9 mouse cellular contexts compared by ENCODE assay signal in genomic region chr3:69962187-69962586, GRCm38 (mm10). TPM values are rescaled to one million over a fixed set of nuclear protein-coding genes. Genes with fewer than 3 reads are reported as not detected.
DNase-seq lines count a peak whose midpoint lies in the region; TF ChIP-seq lines count a peak whose summit lies in the region.
"Had no signal": no experiment of that assay in that cellular context is flagged by ENCODE, and none has a peak within 500 bp of the region (broad histone marks: within the 10 kb centered on the region; RNA-seq: fewer than 3 reads in every experiment).

No protein-coding gene starts in this region.

- no peak overlapping the region for H3K4me3 ChIP-seq in CH12.LX (replicated peaks in 1 of 3; ENCODE audit: low read depth in 2 of 3, low read length in 2 of 3, poor library complexity in 1 of 3)
- no peak overlapping the region for H3K4me3 ChIP-seq in lung, adult 2 months (replicated peaks; ENCODE audit: extremely low read depth, low read depth, low read length)
- H3K4me3 ChIP-seq: erythroblast, embryonic 14.5 days had no signal

- H3K27me3 ChIP-seq in CH12.LX (replicated peaks) = no peaks in the 10 kb centered on the region

- in situ Hi-C loops in CH12.LX (cut with MboI; ENCODE audit: low pct_ligation_motif_present, low pct_unique_long_range_greater_than_20kb, low sequenced_read_pairs) = no loop called here

- H3K9me3 ChIP-seq in CH12.LX (replicated peaks; ENCODE audit: low read length) = no peaks in the 10 kb centered on the region

- H3K9ac ChIP-seq in CH12.LX (ENCODE audit: insufficient read depth, low read depth) = no peak overlapping the region

- no peak overlapping the region for H3K27ac ChIP-seq in CH12.LX (ENCODE audit: insufficient read depth, low read depth)

- H3K79me2 ChIP-seq in CH12.LX (replicated peaks; ENCODE audit: control insufficient read depth, extremely low read depth, insufficient read depth, poor library complexity, severe bottlenecking) = no peaks in the 10 kb centered on the region

- peak; percentile 71 to 86 for TF ChIP-seq CTCF in CH12.LX (conservative IDR thresholded peaks at IDR 0.05 in 1 of 2, IDR thresholded peaks at IDR 0.05 in 1 of 2; ENCODE audit: low read depth in 2 of 2, low read length in 2 of 2)
- peak; percentile 74 for TF ChIP-seq CTCF in lung, adult 2 months (IDR thresholded peaks at IDR 0.05; ENCODE audit: insufficient read depth, low read length)

- DNase-seq in heart, postnatal 14 days = peak; percentile 9 to 38
- DNase-seq in heart, adult 8-10 months (ENCODE audit: low spot score) = no peak
- DNase-seq in CH12.LX (ENCODE audit: extremely low read depth) = peak; percentile 65
- DNase-seq in adrenal gland, adult 2 months = peak; percentile 44
- DNase-seq in embryo, embryonic 11.5 days (ENCODE audit: low read depth, low spot score) = peak; percentile 30
- DNase-seq in lung, adult 2 months = peak; percentile 12
- no peak for DNase-seq in right cerebral cortex, postnatal 36 days (ENCODE audit: low spot score in 2 of 2)
- no peak for DNase-seq in frontal cortex, postnatal 36 days (ENCODE audit: low spot score in 2 of 2)

- intact Hi-C loops in heart, postnatal 14 days (cut with DNase I) = no loop called here

- WGBS in lung, adult 2 months = 58% methylated on average over 5 of the region's 5 CpGs

- TF ChIP-seq EP300 in CH12.LX (IDR thresholded peaks at IDR 0.05; ENCODE audit: low read length) = no peak

- peak; percentile 36 for TF ChIP-seq RAD21 in CH12.LX (IDR thresholded peaks at IDR 0.05; ENCODE audit: low read depth, low read length)

- TF ChIP-seq POLR2A in CH12.LX (IDR thresholded peaks at IDR 0.05; ENCODE audit: low read depth, low read length) = no peak
- no peak for TF ChIP-seq POLR2A in lung, adult 2 months (IDR thresholded peaks at IDR 0.05; ENCODE audit: borderline replicate concordance, extremely low read depth, low read depth, low read length)

- no peak overlapping the region for H3K4me2 ChIP-seq in CH12.LX (ENCODE audit: insufficient read depth, low read depth, poor library complexity, severe bottlenecking)

- H3K4me1 ChIP-seq in CH12.LX (ENCODE audit: control insufficient read depth in 1 of 2, insufficient read depth in 2 of 2) = 0 out of 4 replicates have a peak, but pooled peaks cover 0 to 2% of the 10 kb centered on the region in 2 experiments
- no peaks in the 10 kb centered on the region for H3K4me1 ChIP-seq in lung, adult 2 months (ENCODE audit: control insufficient read depth, insufficient read depth, low read length)

- dilution Hi-C loops in CH12.LX (cut with MboI; ENCODE audit: extremely low pct_ligation_motif_present, extremely low pct_unique_long_range_greater_than_20kb, low sequenced_read_pairs) = no loop called here

- no peaks in the 10 kb centered on the region for H3K36me3 ChIP-seq in CH12.LX (replicated peaks in 1 of 2; ENCODE audit: control insufficient read depth in 1 of 2, insufficient read depth in 1 of 2, low read length in 1 of 2)

TF ChIP-seq in CH12.LX, 34 proteins besides CTCF, POLR2A, EP300 and RAD21:
- TF ChIP-seq ZC3H11A (IDR thresholded peaks at IDR 0.05; ENCODE audit: low read depth, low read length) = no peak
- TF ChIP-seq SMC3 (IDR thresholded peaks at IDR 0.05; ENCODE audit: low read depth, low read length) = peak; percentile 51

RNA-seq across cellular contexts. Expression of gene Otol1, which starts 45.2 kb away (rescaled TPM):
- total RNA-seq in heart, postnatal 14 days (2021) = not detected
- total RNA-seq in heart, adult 8-10 months (2022) = not detected
- total RNA-seq in CH12.LX (2012; rRNA removed) (0.08 TPM in 1 of 2 replicates, not detected in the other), CH12.LX (2014; rRNA removed) (not detected in 2 replicates)
- polyA plus RNA-seq in CH12.LX (2012; ENCODE audit: insufficient read length, low read depth) = not detected in 2 replicates
- total RNA-seq in adrenal gland, adult 2 months (2021) = not detected
- not detected in 2 replicates for polyA plus RNA-seq in adrenal gland, adult 2 months (2012; rRNA removed)
- not detected in 2 replicates for polyA plus RNA-seq in lung, adult 2 months (2012; rRNA removed)
- polyA plus RNA-seq: erythroblast, embryonic 14.5 days had no signal

Comparison
In these comparisons a context has a peak if more than half of its experiments do, and no peak if none do; other contexts are left out.
1. DNase-seq: peak in heart, postnatal 14 days (2 of 2), CH12.LX (single experiment), adrenal gland, adult 2 months (single experiment), embryo, embryonic 11.5 days (single experiment) and lung, adult 2 months (single experiment); none in heart, adult 8-10 months (single experiment), right cerebral cortex, postnatal 36 days (0 of 2) and frontal cortex, postnatal 36 days (0 of 2).